In the genomic region with DNA sequence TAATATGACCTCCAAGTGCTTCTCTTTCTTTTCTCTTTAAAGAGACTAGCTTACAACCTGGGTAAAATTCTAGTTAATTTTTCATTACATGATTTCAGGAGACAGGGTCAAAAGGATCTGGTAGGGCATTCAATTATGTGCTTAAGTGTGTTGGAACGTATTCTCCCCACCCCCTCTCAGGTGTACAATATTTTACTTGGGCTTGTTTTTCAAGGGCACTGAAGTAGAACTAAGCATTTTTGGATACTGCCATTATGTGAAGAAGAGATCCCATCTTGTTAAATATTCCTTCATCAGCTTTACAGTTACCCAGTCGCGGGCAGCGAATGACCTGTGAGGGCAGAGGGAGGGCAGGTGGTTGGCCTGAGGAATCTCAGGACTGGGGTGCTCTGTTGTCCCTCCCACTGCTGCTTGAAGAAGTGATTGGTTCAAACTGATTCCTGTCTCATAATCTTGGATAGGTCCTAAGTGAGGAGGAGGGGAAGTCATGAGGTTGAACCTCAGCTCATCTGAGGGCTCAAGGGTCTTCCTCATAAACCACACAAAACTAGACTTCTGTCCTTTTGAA, we compare ENCODE assay signal across 17 mouse cellular contexts.
DNase-seq lines count a peak whose midpoint lies in the region.
"Had no signal": no experiment of that assay in that cellular context is flagged by ENCODE, and none has a peak within 500 bp of the region (broad histone marks: within the 10 kb centered on the region; RNA-seq: fewer than 3 reads in every experiment).

No protein-coding gene starts in this region.

- 92% methylated on average over 4 of the region's 4 CpGs for WGBS in midbrain, embryonic 10.5 days

- H3K4me1 ChIP-seq in midbrain, embryonic 10.5 days = no peaks in the 10 kb centered on the region
- H3K4me1 ChIP-seq: embryonic facial prominence, embryonic 13.5 days; forebrain, embryonic 12.5 days; heart, embryonic 10.5 days had no signal

- H3K27me3 ChIP-seq in midbrain, embryonic 10.5 days (ENCODE audit: low read depth, poor library complexity, severe bottlenecking) = no peaks in the 10 kb centered on the region
- H3K27me3 ChIP-seq: embryonic facial prominence, embryonic 13.5 days; forebrain, embryonic 12.5 days had no signal

- no peak overlapping the region for H3K27ac ChIP-seq in midbrain, embryonic 10.5 days (replicated peaks)
- H3K27ac ChIP-seq: embryonic facial prominence, embryonic 13.5 days; forebrain, embryonic 12.5 days; heart, embryonic 10.5 days had no signal

- no peaks in the 10 kb centered on the region for H3K36me3 ChIP-seq in midbrain, embryonic 10.5 days
- H3K36me3 ChIP-seq: embryonic facial prominence, embryonic 13.5 days; forebrain, embryonic 12.5 days; heart, embryonic 10.5 days had no signal

- no peaks in the 10 kb centered on the region for H3K9me3 ChIP-seq in midbrain, embryonic 10.5 days (replicated peaks)
- H3K9me3 ChIP-seq: embryonic facial prominence, embryonic 13.5 days; forebrain, embryonic 12.5 days; heart, embryonic 10.5 days had no signal

- no peak overlapping the region for H3K4me3 ChIP-seq in midbrain, embryonic 10.5 days
- H3K4me3 ChIP-seq: embryonic facial prominence, embryonic 13.5 days; forebrain, embryonic 12.5 days; heart, embryonic 10.5 days had no signal

- DNase-seq in kidney, adult 18-20 months = peak; percentile 62
- DNase-seq in kidney, adult 9 months = peak; percentile 96
- peak; percentile 69 for DNase-seq in kidney, postnatal 10 days
- DNase-seq in kidney, postnatal 4 days = peak; percentile 41 to 66
- no peak for DNase-seq in midbrain, embryonic 10.5 days (ENCODE audit: low spot score)
- no peak for DNase-seq in right cerebral cortex, adult 18-20 months
- DNase-seq in cerebellum, postnatal 25 days = no peak
- DNase-seq: adrenal gland, postnatal 10 days; cerebellum, adult 11-12 months; cerebellum, adult 9-10 months; cerebellum, postnatal 36 days; gastrocnemius, postnatal 10 days; heart, adult 18-20 months; heart, postnatal 10 days had no signal

Comparison
In these comparisons a context has a peak if more than half of its experiments do, and no peak if none do; other contexts are left out.
1. DNase-seq: peak in kidney, adult 18-20 months (single experiment), kidney, adult 9 months (single experiment), kidney, postnatal 10 days (single experiment) and kidney, postnatal 4 days (2 of 2); none in midbrain, embryonic 10.5 days (single experiment), right cerebral cortex, adult 18-20 months (single experiment) and cerebellum, postnatal 25 days (0 of 2).